Mouse (Mus musculus): ENCODE data around the gene A730061H03Rik.
A peak's percentile ranks its signal among the peaks of the same experiment; 100 is the strongest.

Gene A730061H03Rik

DNA sequence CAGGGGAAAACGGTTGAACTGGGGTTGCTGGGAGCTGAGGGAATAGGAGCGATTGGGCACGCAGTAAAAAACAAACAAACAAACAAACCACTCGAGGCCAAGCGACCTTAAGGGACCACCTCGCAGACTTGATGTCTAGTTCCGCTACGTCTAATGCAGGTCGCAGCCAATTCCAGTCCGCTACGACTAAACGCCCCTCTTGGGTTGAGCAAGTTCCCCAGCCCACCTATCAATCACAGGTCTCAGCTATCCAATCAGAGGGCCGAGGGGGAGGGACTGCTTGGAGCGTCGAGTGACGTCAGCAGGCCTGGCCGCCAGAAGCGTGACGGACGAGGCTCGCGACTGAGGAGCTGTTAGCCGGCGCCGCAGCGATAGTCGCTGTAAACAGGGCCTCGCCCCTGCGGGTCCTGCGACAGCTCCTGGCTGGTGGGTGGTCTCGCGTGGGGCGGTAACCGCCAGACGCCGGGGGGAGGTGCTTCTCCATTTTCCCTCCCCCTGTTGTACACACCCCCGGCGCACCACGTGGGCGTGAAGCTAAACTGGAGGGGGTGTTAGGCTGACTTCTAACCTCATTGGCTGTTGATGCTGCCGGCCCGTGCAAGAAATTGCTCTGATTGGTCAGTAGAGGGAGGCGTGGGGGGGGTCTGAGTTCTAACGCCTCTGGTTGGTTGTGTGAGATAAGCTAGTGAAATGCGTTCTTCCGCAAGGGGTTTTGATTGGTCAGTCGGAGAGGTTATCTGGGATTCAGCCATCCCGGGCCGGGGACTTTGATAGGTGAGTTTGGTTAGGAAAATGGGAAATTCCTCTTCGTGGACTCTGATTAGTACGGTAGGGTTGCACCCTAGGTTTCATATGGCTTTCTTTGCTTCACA is at the start of gene A730061H03Rik:
Gene A730061H03Rik, minus strand, starts transcription at position 205 of the 872 bp plus-strand sequence.
- DNase-seq (ENCODE audit: low read depth): peak; percentile 97

DNA sequence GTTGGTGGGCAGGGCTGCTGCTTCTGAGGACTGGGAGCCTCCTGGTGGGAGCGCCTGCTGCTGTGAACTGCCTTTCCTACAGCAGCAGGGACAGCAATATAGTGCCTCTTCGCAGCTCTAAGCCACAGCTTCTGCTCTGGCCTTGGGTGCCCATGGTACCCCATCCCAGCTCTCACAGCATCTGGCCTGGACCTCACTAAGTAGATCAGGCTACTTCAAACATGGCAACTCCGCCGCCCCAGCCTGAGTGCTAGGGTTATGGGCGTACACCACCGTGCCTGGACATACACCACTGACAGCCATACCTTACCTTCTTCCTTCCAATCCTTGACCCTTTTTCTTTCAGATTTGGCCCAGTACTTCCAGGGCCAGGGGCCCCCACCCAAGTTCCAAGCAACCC is 48.1 kb upstream of the A730061H03Rik start:
- DNase-seq (ENCODE audit: low read depth): no peak

- DNase-seq (ENCODE audit: low read depth): no peak
Observed at GRCm38 (mm10) chr14:55605743-55606459, 45.7 kb upstream of the A730061H03Rik start.

GRCm38 (mm10) chr14:55604823-55605222 is 44.6 kb upstream of the A730061H03Rik start:
- no peak for DNase-seq (ENCODE audit: low read depth)

- peak; percentile 89 for DNase-seq (ENCODE audit: low read depth)
Observed at GRCm38 (mm10) chr14:55603633-55604576, 43.7 kb upstream of the A730061H03Rik start.

DNA sequence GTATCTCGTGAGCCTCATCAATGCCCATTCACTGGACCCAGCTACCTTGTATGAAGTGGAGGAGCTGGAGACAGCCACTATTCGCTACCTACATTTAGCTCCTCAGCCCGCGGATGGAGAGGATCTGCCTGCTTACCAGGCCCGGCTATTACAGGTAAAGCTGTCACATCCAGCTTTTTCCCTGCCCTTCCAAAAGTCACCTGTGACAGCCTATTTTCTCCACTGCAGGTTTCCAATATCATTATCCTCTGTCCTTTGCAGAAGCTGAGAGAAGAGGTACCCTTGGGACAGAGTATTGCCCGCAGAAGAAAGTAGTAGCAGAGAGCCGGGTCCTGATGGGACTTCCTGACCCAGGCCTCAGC is 43.0 kb upstream of the A730061H03Rik start, which contains the start of gene Irf9:
Gene Irf9, plus strand, starts transcription at position 301 of the 362 bp plus-strand sequence.
- no peak for DNase-seq (ENCODE audit: low read depth)

GRCm38 (mm10) chr14:55598521-55599390 is 38.5 kb upstream of the A730061H03Rik start:
- no peak for DNase-seq (ENCODE audit: low read depth)

DNA sequence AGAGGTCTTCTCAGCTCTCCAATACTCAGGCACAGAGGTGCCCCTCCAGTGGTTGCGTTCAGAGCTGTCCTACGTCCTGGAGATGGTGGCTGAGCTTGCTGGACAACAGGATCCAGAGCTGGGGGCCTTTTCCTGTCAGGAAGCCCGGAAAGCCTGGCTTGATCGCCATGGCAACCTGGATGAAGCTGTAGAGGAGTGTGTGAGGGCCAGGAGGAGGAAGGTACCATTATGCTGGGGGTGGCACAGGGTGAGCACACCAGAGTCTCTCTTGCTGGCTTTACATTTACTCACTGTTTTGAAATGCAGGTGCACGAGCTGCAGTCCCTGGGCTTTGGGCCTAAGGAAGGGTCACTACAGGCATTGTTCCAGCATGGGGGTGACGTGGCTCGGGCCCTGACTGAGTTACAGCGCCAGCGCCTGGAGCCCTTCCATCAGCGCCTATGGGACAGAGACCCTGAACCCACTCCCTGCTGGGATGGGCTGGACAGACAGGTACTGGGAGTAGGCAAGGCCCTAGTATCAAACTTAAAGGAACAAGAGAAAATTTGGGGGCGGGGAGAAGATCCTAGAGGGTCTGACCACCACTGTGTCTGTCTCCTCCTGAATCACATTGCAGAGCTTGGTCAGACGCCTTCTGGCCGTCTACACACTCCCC is 36.0 kb upstream of the A730061H03Rik start:
- no peak for DNase-seq (ENCODE audit: low read depth)

DNA sequence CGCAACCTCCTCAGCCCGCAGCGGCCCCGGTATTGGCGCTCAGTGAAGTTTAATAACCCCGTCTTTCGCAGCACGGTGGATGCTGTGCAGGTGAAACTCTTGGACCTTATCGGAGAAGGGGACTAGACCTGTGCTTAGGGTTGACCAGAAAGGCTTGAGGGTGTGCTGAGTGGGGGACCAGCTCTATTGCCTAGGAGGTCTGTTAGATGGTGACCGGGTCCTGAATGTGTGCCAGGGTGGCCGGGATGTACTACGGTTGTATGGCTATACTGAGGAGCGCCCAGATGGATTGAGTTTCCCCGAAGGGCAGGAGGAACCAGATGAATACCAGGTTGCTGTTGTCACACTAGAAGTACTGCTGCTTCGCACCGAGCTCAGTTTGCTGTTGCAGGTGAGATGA is 32.0 kb upstream of the A730061H03Rik start:
- no peak for DNase-seq (ENCODE audit: low read depth)

GRCm38 (mm10) chr14:55591331-55591891 is 31.2 kb upstream of the A730061H03Rik start, which contains the start of gene Rnf31:
TSS of gene Rnf31 (plus strand) at chr14:55591708.
- DNase-seq (ENCODE audit: low read depth): peak; percentile 93

GRCm38 (mm10) chr14:55590748-55591330 is 30.6 kb upstream of the A730061H03Rik start, which contains the start of gene Psme2:
TSS of gene Psme2 (minus strand) at chr14:55591113.
- DNase-seq (ENCODE audit: low read depth): peak; percentile 98

DNA sequence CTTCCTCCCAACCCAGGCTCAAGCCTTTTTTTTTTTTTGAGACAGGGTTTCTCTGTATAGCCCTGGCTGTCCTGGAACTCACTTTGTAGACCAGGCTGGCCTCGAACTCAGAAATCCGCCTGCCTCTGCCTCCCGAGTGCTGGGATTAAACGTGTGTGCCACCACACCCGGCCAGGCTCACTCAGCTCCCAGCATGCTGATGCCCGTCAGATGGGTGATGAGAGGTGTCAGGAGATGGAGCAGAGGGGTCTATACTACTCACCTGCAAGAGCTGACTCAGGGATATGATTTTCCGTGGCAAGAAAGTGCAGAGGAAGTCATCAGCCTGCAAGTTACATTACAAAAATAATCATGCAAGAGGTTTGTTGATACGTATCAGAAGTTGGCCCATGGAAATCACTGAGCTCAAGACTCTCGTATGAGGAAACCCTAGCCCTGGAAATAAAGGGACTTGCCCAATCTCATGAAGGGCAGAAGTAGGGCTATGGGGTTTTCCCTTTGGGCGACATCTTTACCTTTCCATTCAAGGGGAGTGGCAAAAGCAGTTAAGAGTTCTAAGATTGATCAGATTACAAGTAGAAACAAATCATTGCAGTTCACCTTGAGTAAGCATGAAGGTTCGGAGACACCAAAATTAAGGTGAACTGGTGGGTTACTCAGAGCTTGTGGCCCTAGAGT is 29.7 kb upstream of the A730061H03Rik start:
- peak; percentile 34 for DNase-seq (ENCODE audit: low read depth)

GRCm38 (mm10) chr14:55589271-55589670 is 29.1 kb upstream of the A730061H03Rik start:
- DNase-seq (ENCODE audit: low read depth): no peak

- DNase-seq (ENCODE audit: low read depth): no peak
Observed at GRCm38 (mm10) chr14:55586149-55586548, 25.9 kb upstream of the A730061H03Rik start.

- no peak for DNase-seq (ENCODE audit: low read depth)
Observed at GRCm38 (mm10) chr14:55585566-55585960, 25.4 kb upstream of the A730061H03Rik start.

DNA sequence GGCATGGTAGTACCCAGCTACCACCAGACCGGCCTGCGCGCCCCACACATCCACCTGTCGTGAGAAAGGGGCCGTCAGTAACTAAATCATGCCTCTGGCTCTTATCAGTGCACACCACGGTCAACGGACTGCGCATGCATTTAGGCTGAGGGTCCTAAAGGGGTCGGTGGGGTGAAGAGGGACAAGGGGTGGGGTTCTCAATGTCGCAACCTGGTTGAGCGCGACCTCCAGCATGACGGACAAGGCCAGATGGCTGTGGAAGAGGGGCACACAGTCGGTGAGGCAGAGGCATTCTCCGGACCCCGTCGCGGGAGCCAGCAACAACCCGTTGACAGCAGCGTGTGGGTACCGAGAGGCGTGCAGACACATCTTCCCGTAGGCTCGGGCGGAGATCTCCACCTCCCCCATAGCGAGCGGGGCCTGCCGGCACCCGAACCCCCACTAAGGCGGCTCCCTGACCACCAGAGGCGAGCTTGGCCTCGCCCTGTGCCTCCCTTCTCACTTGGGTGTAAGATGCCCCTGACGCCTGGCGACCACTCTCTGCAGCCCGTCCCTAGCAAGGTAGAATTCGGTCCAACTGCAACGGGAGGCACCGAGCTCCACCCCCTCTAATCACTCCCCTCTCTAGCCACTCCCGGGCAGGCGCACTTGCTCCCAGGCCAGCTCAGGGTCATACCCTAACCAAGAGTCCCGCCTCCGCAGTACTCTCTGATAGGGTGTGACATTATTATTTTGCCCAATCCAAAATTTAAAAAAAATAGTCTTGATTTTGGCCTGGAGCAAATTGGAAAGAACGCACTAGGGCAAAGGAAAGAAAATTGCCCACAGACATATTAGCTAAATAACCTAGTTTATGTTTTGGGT is 24.7 kb upstream of the A730061H03Rik start, which contains the start of gene Emc9:
Gene Emc9, minus strand, starts transcription at position 601 of the 864 bp plus-strand sequence.
- DNase-seq (ENCODE audit: low read depth): peak; percentile 57

GRCm38 (mm10) chr14:55584303-55584701 is 24.1 kb upstream of the A730061H03Rik start:
- DNase-seq (ENCODE audit: low read depth): no peak

Data from NIH3T3 (cell line).